Mouse (Mus musculus) ES-Bruce4 (cell line): ENCODE results near the gene Smo.

Experiments used
- CTCF ChIP-seq: IDR thresholded peaks from one replicate; pipeline ENCODE4 v1.8.1; 2011; ENCODE audit warnings: low read depth, low read length
- POLR2A ChIP-seq: IDR thresholded peaks from one replicate; pipeline ENCODE4 v1.8.1; 2011; ENCODE audit warnings: low read length; ENCODE audit not compliant: insufficient read depth

DNA sequence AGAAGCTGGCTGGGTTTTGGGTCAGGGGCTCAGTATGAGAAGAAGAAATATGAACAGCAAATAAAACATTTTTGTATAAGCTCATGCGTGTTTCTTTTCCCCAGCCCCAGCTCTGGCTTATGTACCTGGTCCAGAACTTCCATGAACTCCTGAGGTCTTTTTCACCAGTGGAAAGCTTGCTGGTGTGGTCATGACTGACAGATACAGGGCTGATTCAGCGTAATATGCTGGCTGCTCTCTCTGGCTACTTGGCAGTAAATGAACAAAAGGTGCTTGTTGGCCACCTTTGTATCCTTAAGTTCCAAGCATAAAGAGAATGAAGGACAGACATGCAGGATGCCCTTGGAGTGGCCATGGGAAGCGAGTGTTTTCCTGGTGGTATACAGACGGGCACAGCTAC, 26.0 kb downstream of the Smo start:
- TF ChIP-seq POLR2A = no peak
- no peak for TF ChIP-seq CTCF
